Mouse (Mus musculus): ENCODE results near the gene Sox13.

DNA sequence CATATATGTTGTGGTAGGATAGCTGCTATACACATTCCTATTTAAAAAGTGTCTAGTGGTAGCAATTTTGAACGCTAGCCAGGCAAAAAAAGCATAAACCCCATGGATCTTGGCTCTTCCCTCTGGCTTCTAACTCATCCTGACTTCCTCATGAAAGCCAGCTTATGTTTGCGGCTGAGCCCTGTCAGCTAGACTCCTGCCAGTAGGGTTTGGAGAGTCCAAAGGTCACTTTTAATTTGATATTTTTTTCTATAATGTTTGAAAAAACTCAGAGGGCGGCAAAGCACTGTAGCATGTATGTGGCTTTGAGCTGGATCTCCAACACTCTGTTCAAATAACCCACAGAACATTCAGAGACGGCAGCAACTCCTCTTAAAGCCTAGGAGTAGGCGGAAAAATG lies 39.0 kb upstream of the Sox13 start:
- TF ChIP-seq CTCF (IDR thresholded peaks at IDR 0.05 in 2 of 3, conservative IDR thresholded peaks at IDR 0.05 in 1 of 3; ENCODE audit: control insufficient read depth in 1 of 3, insufficient read depth in 1 of 3, low read depth in 2 of 3, low read length in 3 of 3, poor library complexity in 1 of 3, severe bottlenecking in 1 of 3) (no peak), CHD1 (IDR thresholded peaks at IDR 0.05; ENCODE audit: low read depth, low read length) (no peak), NELFE (IDR thresholded peaks at IDR 0.05; ENCODE audit: low read depth, low read length) (no peak), USF1 (IDR thresholded peaks at IDR 0.05; ENCODE audit: low read depth, low read length) (no peak), EP300 (IDR thresholded peaks at IDR 0.05; ENCODE audit: low read depth in 1 of 2, low read length in 2 of 2) (no peak), TCF12 (IDR thresholded peaks at IDR 0.05; ENCODE audit: low read depth, low read length) (no peak)
